Mouse (Mus musculus) kidney, embryonic 14.5 days (tissue): ENCODE measurements at regions not wholly inside any gene's neighbourhood (a gene's known extent, or its start where the extent isn't known, plus 50 kb on each side); places are given as distances from the start of the nearest gene placed in this dataset.

Experiments
- ATAC-seq: fragments of 200-750 bp; cut with Nextera tagmentation; 2 replicates; pipeline ENCODE4 v1.8.0; 2017; ENCODE audit warnings: moderate number of reproducible peaks, mild to moderate bottlenecking, moderate TSS enrichment, moderate library complexity; ENCODE audit not compliant: low FRiP score, low TSS enrichment
- H3K27ac ChIP-seq: fragments of 300-500 bp; sonication (generic); 2 replicates; pipeline ENCODE4 v1.5.1; 2014; ENCODE audit warnings: low read depth, mild to moderate bottlenecking, low read length, moderate library complexity, mixed read lengths
- H3K27me3 ChIP-seq: fragments of 300-500 bp; sonication (generic); 2 replicates; pipeline ENCODE4 v1.6.1; 2014; ENCODE audit warnings: mild to moderate bottlenecking, low read length; ENCODE audit not compliant: control insufficient read depth, insufficient read depth
- H3K36me3 ChIP-seq: fragments of 300-500 bp; sonication (generic); 2 replicates; pipeline ENCODE4 v1.6.1; 2014; ENCODE audit warnings: low read length, mixed read lengths; ENCODE audit not compliant: control insufficient read depth, insufficient read depth
- H3K4me1 ChIP-seq: fragments of 300-500 bp; sonication (generic); 2 replicates; pipeline ENCODE4 v1.6.1; 2014; ENCODE audit warnings: low read length, mixed read lengths; ENCODE audit not compliant: control insufficient read depth, insufficient read depth
- H3K4me2 ChIP-seq: fragments of 300-500 bp; sonication (generic); replicated peaks from 2 replicates; pipeline ENCODE4 v1.6.1; 2014; ENCODE audit warnings: low read depth, mild to moderate bottlenecking, low read length
- H3K4me3 ChIP-seq: fragments of 300-500 bp; sonication (generic); 2 replicates; pipeline ENCODE4 v1.5.1; 2014; ENCODE audit warnings: mild to moderate bottlenecking, low read length
- H3K9ac ChIP-seq: fragments of 300-500 bp; sonication (generic); 2 replicates; pipeline ENCODE4 v1.6.1; 2014; ENCODE audit warnings: low read depth, mild to moderate bottlenecking, low read length, moderate library complexity
- H3K9me3 ChIP-seq: fragments of 300-500 bp; sonication (generic); 2 replicates; pipeline ENCODE4 v1.6.1; 2016; ENCODE audit warnings: low read length; ENCODE audit not compliant: control insufficient read depth
- WGBS: fragments of 180-500 bp; shearing (Covaris S2); extraction: QIAGEN DNeasy Blood & Tissue Kit; methylation state at CpG from one replicate; pipeline ENCODE4 v1.1.7; 2014; 5-methylcytosine and 5-hydroxymethylcytosine counted together

DNA sequence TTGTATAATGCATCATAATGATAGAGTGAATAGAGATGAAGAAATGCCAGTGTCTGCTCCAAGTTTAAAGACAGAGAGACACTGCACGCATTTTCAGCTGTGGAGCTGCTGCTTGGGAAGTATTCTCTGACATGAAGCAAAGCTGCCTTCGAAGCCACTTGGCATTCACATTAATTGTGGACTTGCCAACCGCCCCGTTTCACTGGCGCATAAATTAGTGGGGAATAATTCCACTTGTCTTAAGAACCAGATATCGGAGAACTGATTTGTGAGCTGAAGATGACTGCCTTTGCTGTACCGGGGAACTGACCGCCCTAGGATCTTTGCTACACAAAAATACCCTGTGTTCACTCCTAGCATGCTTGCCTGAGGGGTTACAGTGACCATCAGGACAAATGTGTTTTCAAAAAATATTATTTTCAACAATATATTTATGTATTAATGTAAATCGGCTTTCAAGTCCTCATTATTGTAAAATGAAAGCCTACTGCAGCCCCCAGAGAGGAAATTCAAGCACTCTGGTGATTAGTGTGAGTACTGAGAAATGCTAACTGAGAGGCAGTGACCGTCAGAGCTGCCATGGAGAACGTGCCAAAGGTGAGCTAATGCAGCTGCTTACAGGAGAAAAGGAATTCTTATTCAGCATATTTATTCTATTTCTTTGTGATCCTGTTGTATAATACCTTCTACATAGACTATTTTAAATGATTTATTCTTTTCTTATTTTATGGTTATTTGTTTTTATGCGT is 638.9 kb downstream of the Bcl11a start:
- H3K9ac ChIP-seq, result no peak overlapping the region
- H3K36me3 ChIP-seq, result no peaks in the 10 kb centered on the region
- WGBS, result 75% methylated on average over 12 of the region's 12 CpGs
- no peaks in the 10 kb centered on the region for H3K4me1 ChIP-seq
- no peak overlapping the region for H3K4me3 ChIP-seq
- no peak for ATAC-seq
- no peak overlapping the region for H3K27ac ChIP-seq
- H3K9me3 ChIP-seq, result no peaks in the 10 kb centered on the region
- H3K27me3 ChIP-seq, result no peaks in the 10 kb centered on the region
- no peak overlapping the region for H3K4me2 ChIP-seq

DNA sequence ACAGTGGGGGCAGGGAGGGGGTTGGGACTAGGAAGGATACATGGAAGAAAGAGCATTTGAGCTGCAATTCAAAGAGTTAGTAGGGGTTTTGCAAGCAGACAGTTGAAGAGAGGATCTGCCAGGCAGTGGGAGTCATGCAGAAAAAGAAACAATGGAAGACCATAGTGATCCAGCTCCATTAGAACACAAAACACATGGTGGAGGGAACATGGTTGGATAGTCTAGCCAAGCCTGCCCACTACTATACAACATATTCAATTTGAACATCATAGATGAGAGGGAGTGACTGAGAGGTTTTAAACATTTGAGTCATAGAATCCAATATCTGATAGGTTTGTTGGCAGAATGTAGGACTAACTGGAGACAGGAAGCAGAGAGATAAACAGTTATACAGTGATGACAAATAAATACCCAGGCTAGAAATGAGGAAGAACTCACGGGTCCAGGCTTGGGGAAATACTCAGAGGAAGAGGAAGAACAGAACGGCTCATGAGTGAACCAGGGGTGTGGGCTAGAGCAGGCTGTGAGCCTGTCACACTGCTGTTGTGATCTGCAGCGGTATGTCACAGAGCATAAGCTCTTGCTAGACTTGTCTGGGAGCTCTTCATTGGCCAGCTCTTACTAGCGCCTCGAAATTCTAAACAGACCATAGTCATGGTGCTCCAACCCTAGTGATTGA is 646.5 kb downstream of the Bcl11a start:
- Histone ChIP-seq H3K36me3 (no peaks in the 10 kb centered on the region), H3K27ac (no peak overlapping the region), H3K4me3 (no peak overlapping the region), H3K4me1 (no peaks in the 10 kb centered on the region), H3K27me3 (no peaks in the 10 kb centered on the region), H3K9me3 (no peaks in the 10 kb centered on the region), H3K9ac (no peak overlapping the region), H3K4me2 (no peak overlapping the region)
- WGBS, result 92% methylated on average over 5 of the region's 5 CpGs
- ATAC-seq, result no peak

DNA sequence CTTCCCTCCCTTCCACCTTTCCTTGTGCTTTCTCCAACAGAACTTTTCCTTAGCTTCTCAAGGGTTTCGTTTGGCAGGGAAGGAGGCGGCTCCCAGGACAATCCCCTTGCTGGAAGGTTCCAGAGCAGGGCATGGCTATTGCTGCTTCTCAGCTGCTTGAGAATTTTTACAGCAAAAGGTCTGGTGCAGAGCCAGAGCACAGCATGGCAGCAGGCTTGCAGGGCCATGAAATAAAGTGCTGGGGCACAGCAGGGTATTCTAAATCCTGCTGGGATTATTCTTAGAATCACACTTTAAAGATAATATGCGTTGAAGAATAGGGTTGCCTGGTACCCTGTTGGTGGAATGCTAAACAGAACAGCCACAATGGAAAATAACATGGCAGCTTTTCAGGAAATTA is 648.5 kb downstream of the Bcl11a start:
- Histone ChIP-seq H3K4me3 (no peak overlapping the region), H3K9me3 (no peaks in the 10 kb centered on the region), H3K27me3 (no peaks in the 10 kb centered on the region), H3K9ac (no peak overlapping the region), H3K36me3 (no peaks in the 10 kb centered on the region), H3K4me2 (no peak overlapping the region), H3K4me1 (no peaks in the 10 kb centered on the region), H3K27ac (no peak overlapping the region)
- no peak for ATAC-seq
- WGBS, result 50% methylated on average over 3 of the region's 3 CpGs

- Histone ChIP-seq H3K4me3 (no peak overlapping the region), H3K9ac (no peak overlapping the region), H3K36me3 (no peaks in the 10 kb centered on the region), H3K9me3 (no peaks in the 10 kb centered on the region), H3K27ac (no peak overlapping the region), H3K27me3 (no peaks in the 10 kb centered on the region), H3K4me2 (no peak overlapping the region), H3K4me1 (no peaks in the 10 kb centered on the region)
- WGBS, result 50% methylated on average over 1 of the region's 1 CpGs
- no peak for ATAC-seq
Observed at GRCm38 (mm10) chr11:24727404-24727803, 649.5 kb downstream of the Bcl11a start.

GRCm38 (mm10) chr11:24731431-24731830 is 653.6 kb downstream of the Bcl11a start:
- H3K27me3 ChIP-seq, result no peaks in the 10 kb centered on the region
- ATAC-seq, result no peak
- H3K27ac ChIP-seq, result no peak overlapping the region
- no peak overlapping the region for H3K4me2 ChIP-seq
- H3K4me1 ChIP-seq, result no peaks in the 10 kb centered on the region
- WGBS, result 7% methylated on average over 1 of the region's 1 CpGs
- no peak overlapping the region for H3K4me3 ChIP-seq
- no peaks in the 10 kb centered on the region for H3K9me3 ChIP-seq
- no peaks in the 10 kb centered on the region for H3K36me3 ChIP-seq
- no peak overlapping the region for H3K9ac ChIP-seq

DNA sequence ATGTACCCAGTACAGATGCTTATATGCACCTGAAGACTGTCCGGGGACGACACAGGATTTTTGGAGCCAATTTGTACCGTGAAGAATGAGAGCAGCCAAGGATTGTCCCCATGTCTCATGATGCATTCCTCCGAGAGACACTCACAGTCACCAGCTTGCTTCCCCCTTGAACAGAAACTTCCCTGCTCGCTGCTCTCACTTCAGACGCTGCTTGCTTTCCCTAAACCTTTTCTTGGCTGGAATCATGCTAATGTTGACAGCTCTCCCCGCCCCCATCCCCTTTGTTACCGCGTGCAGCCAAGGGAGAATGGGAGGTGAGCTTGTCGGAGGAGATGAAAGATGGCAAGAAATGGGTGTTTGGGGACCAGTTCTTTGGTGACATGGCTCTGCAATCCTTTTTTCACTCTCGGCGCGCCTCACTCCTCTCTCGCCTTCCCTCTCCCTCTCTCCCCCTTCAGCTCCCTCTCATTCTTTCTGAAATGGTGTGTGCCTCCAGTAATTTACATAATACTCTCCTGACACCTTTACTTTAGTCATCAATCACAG is 661.9 kb downstream of the Bcl11a start:
- Histone ChIP-seq H3K9me3 (no peaks in the 10 kb centered on the region), H3K9ac (no peak overlapping the region), H3K4me2 (peak overlapping the region; percentile 34), H3K27ac (no peak overlapping the region), H3K27me3 (no peaks in the 10 kb centered on the region), H3K4me3 (peak overlapping the region; percentile 24), H3K36me3 (no peaks in the 10 kb centered on the region), H3K4me1 (0 out of 2 replicates have a peak, but pooled peaks cover 5% of the 10 kb centered on the region)
- WGBS, result 7% methylated on average over 14 of the region's 14 CpGs
- no peak for ATAC-seq

DNA sequence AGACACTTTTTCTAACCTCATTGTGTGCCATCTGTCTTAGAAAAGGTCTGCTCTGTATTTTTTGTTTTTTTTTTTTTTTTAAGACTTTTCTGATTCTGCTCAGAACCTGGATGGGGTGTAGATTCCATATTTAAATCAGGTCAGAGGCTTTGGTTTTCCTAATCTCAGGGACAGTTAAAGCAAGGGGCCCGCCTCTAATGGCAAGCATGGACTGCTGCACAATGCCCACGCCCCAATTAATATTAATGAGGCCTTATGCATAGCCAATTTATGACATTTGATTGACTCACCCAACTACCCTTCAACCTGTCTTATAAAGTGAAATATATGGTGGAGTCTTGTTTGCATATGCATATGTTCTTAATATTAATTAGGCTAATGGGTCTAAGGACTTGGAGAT is 662.6 kb downstream of the Bcl11a start:
- H3K9me3 ChIP-seq, result no peaks in the 10 kb centered on the region
- ATAC-seq, result no peak
- H3K9ac ChIP-seq, result no peak overlapping the region
- no peaks in the 10 kb centered on the region for H3K36me3 ChIP-seq
- no peaks in the 10 kb centered on the region for H3K27me3 ChIP-seq
- no peak overlapping the region for H3K4me2 ChIP-seq
- H3K4me1 ChIP-seq, result 0 out of 2 replicates have a peak, but pooled peaks cover 5% of the 10 kb centered on the region
- 76% methylated on average over 2 of the region's 2 CpGs for WGBS
- H3K27ac ChIP-seq, result no peak overlapping the region
- no peak overlapping the region for H3K4me3 ChIP-seq

DNA sequence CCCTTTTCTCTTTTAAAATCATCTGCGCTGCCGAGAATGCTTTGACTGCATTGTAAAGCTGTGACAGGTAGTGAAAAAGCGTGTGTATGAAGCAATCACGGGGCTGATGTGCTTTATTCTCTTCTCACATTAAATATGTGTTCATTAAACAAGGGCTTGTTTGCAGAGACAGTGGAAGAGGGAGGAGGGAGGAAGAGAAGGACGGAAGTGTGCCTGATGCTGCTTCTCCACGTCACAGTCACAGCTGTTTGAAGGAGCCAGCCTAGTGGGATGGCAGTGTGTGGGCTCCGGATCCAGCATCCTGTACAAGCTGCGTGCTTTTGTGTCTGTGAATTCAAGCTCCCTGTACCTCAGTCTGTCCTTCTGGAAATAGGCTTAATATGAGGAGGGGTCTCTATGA is 664.7 kb downstream of the Bcl11a start:
- H3K4me3 ChIP-seq, result no peak overlapping the region
- no peaks in the 10 kb centered on the region for H3K27me3 ChIP-seq
- no peak overlapping the region for H3K4me2 ChIP-seq
- H3K27ac ChIP-seq, result no peak overlapping the region
- H3K9me3 ChIP-seq, result no peaks in the 10 kb centered on the region
- H3K36me3 ChIP-seq, result no peaks in the 10 kb centered on the region
- no peak overlapping the region for H3K9ac ChIP-seq
- no peak for ATAC-seq
- 0 out of 2 replicates have a peak, but pooled peaks cover 5% of the 10 kb centered on the region for H3K4me1 ChIP-seq
- WGBS, result 70% methylated on average over 8 of the region's 8 CpGs

- WGBS, result 45% methylated on average over 1 of the region's 1 CpGs
- ATAC-seq, result no peak
Observed at GRCm38 (mm10) chr11:24743439-24743838, 665.6 kb downstream of the Bcl11a start.

More at GRCm38 (mm10) chr11:24743439-24743838, 665.6 kb downstream of the Bcl11a start:
- 0 out of 2 replicates have a peak, but pooled peaks cover 5% of the 10 kb centered on the region for H3K4me1 ChIP-seq
- H3K9ac ChIP-seq, result no peak overlapping the region
- H3K9me3 ChIP-seq, result no peaks in the 10 kb centered on the region
- no peak overlapping the region for H3K4me3 ChIP-seq
- H3K36me3 ChIP-seq, result no peaks in the 10 kb centered on the region
- no peak overlapping the region for H3K27ac ChIP-seq
- H3K27me3 ChIP-seq, result no peaks in the 10 kb centered on the region
- H3K4me2 ChIP-seq, result no peak overlapping the region
